ENCODE assay signal across 8 mouse cellular contexts in genomic region chr8:95331156-95331719, GRCm38 (mm10). TPM values are rescaled to one million over a fixed set of nuclear protein-coding genes. Genes with fewer than 3 reads are reported as not detected.
A peak's percentile ranks its signal among the peaks of the same experiment; 100 is the strongest.
DNase-seq lines count a peak whose midpoint lies in the region; ATAC-seq and TF ChIP-seq lines count a peak whose summit lies in the region.
"Had no signal": no experiment of that assay in that cellular context is flagged by ENCODE, and none has a peak within 500 bp of the region (broad histone marks: within the 10 kb centered on the region; RNA-seq: fewer than 3 reads in every experiment).

No protein-coding gene starts in this region.

- under 1% methylated on average over 38 of the region's 38 CpGs for WGBS in hindbrain, embryonic 10.5 days
- WGBS in liver, embryonic 16.5 days (ENCODE audit: insufficient replicate concordance) = 0% methylated on average over 38 of the region's 38 CpGs
- WGBS in neural tube, embryonic 15.5 days = under 1% methylated on average over 38 of the region's 38 CpGs

- H3K9me3 ChIP-seq in hindbrain, embryonic 10.5 days = no peaks in the 10 kb centered on the region
- no peaks in the 10 kb centered on the region for H3K9me3 ChIP-seq in liver, embryonic 16.5 days (replicated peaks; ENCODE audit: control insufficient read depth, low read length)
- H3K9me3 ChIP-seq in neural tube, embryonic 15.5 days (replicated peaks) = no peaks in the 10 kb centered on the region

- H3K4me1 ChIP-seq in testis, adult 2 months (ENCODE audit: control insufficient read depth, insufficient read depth, low read length) = peaks cover 3% of the 10 kb centered on the region; the same call in 1 of the 2 replicates
- peaks cover 47% of the 10 kb centered on the region for H3K4me1 ChIP-seq in hindbrain, embryonic 10.5 days (replicated peaks)
- H3K4me1 ChIP-seq in liver, embryonic 16.5 days (ENCODE audit: control insufficient read depth, low read depth, low read length) = peaks cover 21% of the 10 kb centered on the region
- peaks cover 39% of the 10 kb centered on the region for H3K4me1 ChIP-seq in neural tube, embryonic 15.5 days

- no peak for TF ChIP-seq CTCF in testis, adult 2 months (IDR thresholded peaks at IDR 0.05; ENCODE audit: control insufficient read depth, insufficient read depth, insufficient replicate concordance, low read depth, low read length)

- no peaks in the 10 kb centered on the region; the same call in 1 of the 2 replicates for H3K36me3 ChIP-seq in testis, adult 2 months (ENCODE audit: control insufficient read depth, insufficient read depth, low read length)
- H3K36me3 ChIP-seq in hindbrain, embryonic 10.5 days = peaks cover 57% of the 10 kb centered on the region
- H3K36me3 ChIP-seq in liver, embryonic 16.5 days (ENCODE audit: control insufficient read depth, insufficient read depth) = peaks cover 18% of the 10 kb centered on the region
- peaks cover 43% of the 10 kb centered on the region for H3K36me3 ChIP-seq in neural tube, embryonic 15.5 days

- no peak for TF ChIP-seq POLR2A in testis, adult 2 months (IDR thresholded peaks at IDR 0.05; ENCODE audit: control insufficient read depth, low read depth, low read length)

- no peak for DNase-seq in testis, postnatal 14 days (ENCODE audit: low spot score)
- peak; percentile 84 for DNase-seq in embryo, embryonic 11 days
- DNase-seq in hindbrain, embryonic 10.5 days (ENCODE audit: low spot score) = peak; percentile 86
- no peak for DNase-seq in right cerebral cortex, postnatal 14 days

- H3K27me3 ChIP-seq in testis, adult 2 months (ENCODE audit: control insufficient read depth, insufficient read depth, low read length) = no peaks in the 10 kb centered on the region
- H3K27me3 ChIP-seq in hindbrain, embryonic 10.5 days (ENCODE audit: insufficient read depth, poor library complexity, severe bottlenecking) = no peaks in the 10 kb centered on the region
- no peaks in the 10 kb centered on the region for H3K27me3 ChIP-seq in liver, embryonic 16.5 days (ENCODE audit: control insufficient read depth, insufficient read depth, low read depth, low read length)
- H3K27me3 ChIP-seq in neural tube, embryonic 15.5 days (replicated peaks) = no peaks in the 10 kb centered on the region

- ATAC-seq in liver, embryonic 16.5 days (ENCODE audit: low read depth) = peak; percentile 30
- peak; percentile 12 for ATAC-seq in neural tube, embryonic 15.5 days (ENCODE audit: low FRiP score)

- H3K9ac ChIP-seq in liver, embryonic 16.5 days (ENCODE audit: low read depth, low read length) = peak overlapping the region; percentile 78
- peak overlapping the region; percentile 89 for H3K9ac ChIP-seq in neural tube, embryonic 15.5 days (replicated peaks)

- peak overlapping the region; percentile 93 for H3K4me3 ChIP-seq in testis, adult 2 months (ENCODE audit: control insufficient read depth, low read depth, low read length)
- peak overlapping the region; percentile 76 for H3K4me3 ChIP-seq in hindbrain, embryonic 10.5 days
- peak overlapping the region; percentile 77 for H3K4me3 ChIP-seq in liver, embryonic 16.5 days (ENCODE audit: low read depth, low read length)
- H3K4me3 ChIP-seq in neural tube, embryonic 15.5 days (replicated peaks) = peak overlapping the region; percentile 91

- peak overlapping the region; percentile 63 for H3K27ac ChIP-seq in testis, adult 2 months (ENCODE audit: control insufficient read depth, insufficient read depth, low read depth, low read length)
- peak overlapping the region; percentile 94 for H3K27ac ChIP-seq in hindbrain, embryonic 10.5 days
- H3K27ac ChIP-seq in liver, embryonic 16.5 days (ENCODE audit: low read length) = peak overlapping the region; percentile 94
- peak overlapping the region; percentile 94 for H3K27ac ChIP-seq in neural tube, embryonic 15.5 days (replicated peaks)

- peak overlapping the region; percentile 94 for H3K4me2 ChIP-seq in liver, embryonic 16.5 days (ENCODE audit: low read depth, low read length)
- peak overlapping the region; percentile 61 for H3K4me2 ChIP-seq in neural tube, embryonic 15.5 days

RNA-seq across cellular contexts. Expression of gene Zfp319, which starts 0.5 kb away (rescaled TPM):
- 3.9 and 4.0 TPM in 2 replicates for polyA plus RNA-seq in testis, adult 2 months (2012; rRNA removed)
- 12.4 and 16.6 TPM in 2 replicates for polyA plus RNA-seq in hindbrain, embryonic 10.5 days (2016; fragmentation: Nextera tagmentation; extraction: Ambion mirVana)
- polyA plus RNA-seq in liver, embryonic 16.5 days (2015; fragmentation: Nextera tagmentation; extraction: Ambion mirVana) = 0.88 and 1.2 TPM in 2 replicates
- polyA plus RNA-seq in neural tube, embryonic 15.5 days (2015; fragmentation: Nextera tagmentation; extraction: Ambion mirVana) = 12.4 and 12.6 TPM in 2 replicates

RNA-seq across cellular contexts. Expression of gene Usb1, which starts 0.8 kb away (rescaled TPM):
- polyA plus RNA-seq in testis, adult 2 months (2012; rRNA removed) = 33.1 and 34.0 TPM in 2 replicates
- polyA plus RNA-seq in hindbrain, embryonic 10.5 days (2016; fragmentation: Nextera tagmentation; extraction: Ambion mirVana) = 48.5 and 48.8 TPM in 2 replicates
- 9.9 and 10.7 TPM in 2 replicates for polyA plus RNA-seq in liver, embryonic 16.5 days (2015; fragmentation: Nextera tagmentation; extraction: Ambion mirVana)
- polyA plus RNA-seq in neural tube, embryonic 15.5 days (2015; fragmentation: Nextera tagmentation; extraction: Ambion mirVana) = 30.1 and 33.0 TPM in 2 replicates

RNA-seq across cellular contexts. Expression of gene Mmp15, which starts 20.8 kb away (rescaled TPM):
- 0.23 and 0.30 TPM in 2 replicates for polyA plus RNA-seq in testis, adult 2 months (2012; rRNA removed)
- polyA plus RNA-seq in hindbrain, embryonic 10.5 days (2016; fragmentation: Nextera tagmentation; extraction: Ambion mirVana) = 15.2 and 19.4 TPM in 2 replicates
- 0.76 and 0.85 TPM in 2 replicates for polyA plus RNA-seq in liver, embryonic 16.5 days (2015; fragmentation: Nextera tagmentation; extraction: Ambion mirVana)
- 20.9 and 21.4 TPM in 2 replicates for polyA plus RNA-seq in neural tube, embryonic 15.5 days (2015; fragmentation: Nextera tagmentation; extraction: Ambion mirVana)

RNA-seq across cellular contexts. Expression of gene Tepp, which starts 20.9 kb away (rescaled TPM):
- 290 and 313 TPM in 2 replicates for polyA plus RNA-seq in testis, adult 2 months (2012; rRNA removed)
- polyA plus RNA-seq in hindbrain, embryonic 10.5 days (2016; fragmentation: Nextera tagmentation; extraction: Ambion mirVana) = not detected in 2 replicates
- not detected in 2 replicates for polyA plus RNA-seq in liver, embryonic 16.5 days (2015; fragmentation: Nextera tagmentation; extraction: Ambion mirVana)
- 1.7 and 2.5 TPM in 2 replicates for polyA plus RNA-seq in neural tube, embryonic 15.5 days (2015; fragmentation: Nextera tagmentation; extraction: Ambion mirVana)
- polyA plus RNA-seq: large intestine, adult 2 months had no signal

RNA-seq across cellular contexts. Expression of gene Cngb1, which starts 24.9 kb away (rescaled TPM):
- polyA plus RNA-seq in testis, adult 2 months (2012; rRNA removed) = 6.2 and 6.9 TPM in 2 replicates
- 0.07 and 0.59 TPM in 2 replicates for polyA plus RNA-seq in hindbrain, embryonic 10.5 days (2016; fragmentation: Nextera tagmentation; extraction: Ambion mirVana)
- 0.07 and 0.12 TPM in 2 replicates for polyA plus RNA-seq in liver, embryonic 16.5 days (2015; fragmentation: Nextera tagmentation; extraction: Ambion mirVana)
- 0.26 and 0.86 TPM in 2 replicates for polyA plus RNA-seq in neural tube, embryonic 15.5 days (2015; fragmentation: Nextera tagmentation; extraction: Ambion mirVana)

Comparison
In these comparisons a context has a peak if more than half of its experiments do, and no peak if none do; other contexts are left out.
1. DNase-seq: peak in embryo, embryonic 11 days (single experiment) and hindbrain, embryonic 10.5 days (single experiment); none in testis, postnatal 14 days (single experiment) and right cerebral cortex, postnatal 14 days (single experiment).
2. Peak in every context shown above with its lines, with median percentiles within 50 percentile points of each other: H3K27ac ChIP-seq and H3K4me3 ChIP-seq.